Mouse (Mus musculus) adrenal gland, postnatal 14 days (tissue): ENCODE measurements at regions not wholly inside any gene's neighbourhood (a gene's known extent, or its start where the extent isn't known, plus 50 kb on each side); places are given as distances from the start of the nearest gene placed in this dataset.

Experiments
- DNase-seq: peaks from one replicate; pipeline ENCODE4 v3.0.0; 2021; ENCODE audit warnings: mixed read lengths

DNA sequence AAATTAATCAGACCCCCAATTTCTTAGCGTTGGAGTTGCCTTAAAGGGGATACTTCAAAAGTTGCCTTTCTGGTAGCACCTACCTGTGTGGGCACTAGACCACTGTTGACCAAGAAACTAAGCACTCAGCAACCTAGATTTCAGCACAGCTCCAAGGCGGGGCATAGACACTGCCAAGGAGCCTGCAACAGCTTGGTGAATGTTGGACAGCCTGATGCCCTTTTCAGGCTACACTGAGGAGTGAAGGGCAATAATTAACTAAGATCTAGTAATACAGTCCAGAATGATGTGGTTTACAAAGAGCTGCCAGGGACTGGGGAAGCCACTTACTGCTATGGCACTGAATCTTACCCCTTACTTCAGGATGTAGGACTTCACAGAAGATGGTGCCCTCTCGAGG lies 304.9 kb downstream of the Satb1 start:
- DNase-seq, result no peak

DNA sequence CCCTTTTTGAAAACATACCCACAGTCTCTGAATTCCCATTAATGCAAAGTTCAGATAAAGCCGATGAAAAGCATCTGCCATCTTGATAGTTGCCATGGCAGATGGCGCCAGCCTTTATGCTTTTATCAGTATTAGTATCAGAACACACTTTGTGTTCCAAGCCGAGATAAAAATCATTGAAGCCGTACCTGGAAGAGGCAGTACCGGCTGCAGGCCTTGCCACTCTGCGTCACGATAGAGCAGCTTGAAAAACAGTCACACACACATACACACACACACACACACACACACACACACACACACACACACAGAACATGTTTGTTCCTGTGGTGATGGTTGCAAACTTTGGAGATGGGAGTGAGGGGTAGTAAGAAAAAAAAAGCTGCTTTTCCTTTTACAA lies 306.2 kb downstream of the Satb1 start:
- DNase-seq, result no peak

DNA sequence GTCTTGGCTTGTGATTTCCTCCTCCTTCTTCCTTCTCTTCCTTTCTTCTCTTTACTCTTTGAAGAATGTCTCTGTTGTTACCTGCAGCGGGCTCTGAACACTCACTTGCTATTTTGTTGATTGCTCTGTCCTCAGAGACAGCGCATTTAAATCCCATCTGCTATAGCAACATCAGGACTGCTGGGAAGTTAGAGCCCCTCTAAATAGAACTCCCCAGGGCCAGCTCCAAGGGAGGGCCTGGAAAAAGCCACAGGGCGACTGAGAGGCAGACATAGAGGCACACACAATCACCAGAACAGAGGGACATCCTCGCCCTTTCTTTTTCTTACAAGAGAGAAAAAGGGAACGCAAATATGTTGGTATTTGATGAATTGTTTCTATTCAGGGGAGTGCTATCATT lies 306.6 kb downstream of the Satb1 start:
- DNase-seq, result no peak

DNA sequence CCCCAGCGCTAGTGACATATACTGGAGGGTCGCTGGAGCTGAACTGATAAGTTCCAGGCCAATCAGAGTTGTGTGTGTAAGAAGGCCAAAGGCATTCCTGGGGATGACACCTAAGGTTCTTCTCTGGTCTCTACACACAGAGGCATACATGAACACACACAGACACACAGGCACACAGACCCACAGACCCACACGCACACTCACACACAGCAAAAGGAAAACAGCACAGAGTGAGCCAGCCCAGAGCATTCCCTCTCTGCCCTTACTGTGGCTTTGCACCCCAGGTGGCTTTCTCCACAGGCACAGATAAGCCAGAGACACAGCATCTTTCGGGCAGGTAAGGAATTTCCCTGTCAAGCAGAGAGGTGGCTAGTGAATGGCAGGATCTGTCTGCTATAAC lies 307.1 kb downstream of the Satb1 start:
- no peak for DNase-seq

DNA sequence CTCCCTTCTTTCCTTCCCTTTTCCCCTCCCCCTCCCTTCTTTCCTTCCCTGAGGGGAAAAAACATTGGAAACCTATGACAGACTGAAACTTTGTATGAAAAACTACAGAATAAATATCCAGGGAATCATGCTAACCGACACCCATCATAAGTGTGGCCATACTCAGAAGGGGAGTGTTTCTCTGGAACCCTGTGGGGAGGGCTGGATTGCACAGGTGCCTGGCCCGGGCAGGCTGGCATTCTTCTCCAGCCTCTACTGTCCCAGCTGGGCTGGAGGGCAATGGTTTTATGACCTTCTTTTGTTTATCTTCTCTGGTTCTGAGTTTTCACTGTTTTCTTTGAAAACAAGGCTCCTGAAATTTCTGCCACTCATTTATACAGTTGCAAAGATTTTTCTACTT lies 307.9 kb downstream of the Satb1 start:
- DNase-seq, result no peak

DNA sequence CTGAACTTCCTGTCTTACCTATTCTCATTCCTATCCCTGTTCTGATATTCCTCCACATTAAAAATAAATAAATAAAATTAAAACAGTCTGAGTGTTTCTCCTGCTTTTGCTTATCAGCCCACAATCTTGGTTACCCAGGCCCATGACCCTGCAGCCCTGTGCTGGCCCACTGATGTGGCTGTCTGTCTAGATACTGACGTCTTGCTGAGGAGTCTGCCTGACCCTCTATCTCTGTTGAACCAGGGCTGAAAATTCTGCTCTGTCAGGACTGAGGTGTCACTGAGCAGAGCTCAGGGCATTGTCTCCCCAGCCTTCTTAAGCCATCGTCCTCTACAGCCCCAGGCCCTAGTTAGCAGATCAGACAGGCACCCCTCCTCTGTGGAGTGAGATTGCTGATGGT lies 321.2 kb downstream of the Satb1 start:
- DNase-seq, result no peak

DNA sequence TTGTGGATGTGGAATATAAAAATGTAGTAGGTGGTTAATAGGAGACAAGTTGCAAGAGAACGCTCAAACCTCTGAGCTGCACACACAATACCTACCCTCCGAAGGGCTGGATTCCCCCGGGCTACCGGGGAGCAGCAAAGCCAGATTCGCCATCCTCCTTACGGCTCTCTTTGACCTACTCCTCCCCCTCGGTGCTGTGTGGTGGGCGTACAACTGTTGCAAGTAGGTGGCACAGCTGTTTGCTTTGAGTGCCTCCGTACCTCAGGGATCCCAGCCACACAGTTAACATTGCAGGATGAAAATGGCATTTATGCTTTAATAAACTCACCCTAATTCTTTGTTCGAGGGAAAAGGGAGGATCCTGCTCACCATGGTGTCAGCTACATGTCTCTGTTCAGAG lies 321.6 kb upstream of the Tbc1d5 start:
- DNase-seq, result no peak

DNA sequence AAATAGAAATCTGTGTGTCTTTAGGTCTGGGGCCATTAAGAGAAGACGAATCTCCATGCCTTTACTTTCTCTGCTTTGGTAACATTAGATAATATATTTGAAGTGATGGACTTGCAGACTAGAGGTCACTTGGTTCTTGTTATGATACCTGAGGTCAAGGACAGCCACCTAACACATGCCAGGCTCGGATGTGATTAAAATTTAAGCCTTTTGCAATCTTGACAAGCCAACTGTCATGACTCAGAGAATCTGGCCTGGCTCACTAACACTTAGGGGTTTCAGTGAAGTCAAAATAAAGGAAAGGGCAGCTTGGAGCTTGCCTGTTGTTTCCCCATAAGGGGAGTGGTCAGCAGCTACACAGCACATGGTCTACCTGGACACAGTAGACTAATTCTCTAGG lies 320.4 kb upstream of the Tbc1d5 start:
- DNase-seq, result peak; percentile 4

DNA sequence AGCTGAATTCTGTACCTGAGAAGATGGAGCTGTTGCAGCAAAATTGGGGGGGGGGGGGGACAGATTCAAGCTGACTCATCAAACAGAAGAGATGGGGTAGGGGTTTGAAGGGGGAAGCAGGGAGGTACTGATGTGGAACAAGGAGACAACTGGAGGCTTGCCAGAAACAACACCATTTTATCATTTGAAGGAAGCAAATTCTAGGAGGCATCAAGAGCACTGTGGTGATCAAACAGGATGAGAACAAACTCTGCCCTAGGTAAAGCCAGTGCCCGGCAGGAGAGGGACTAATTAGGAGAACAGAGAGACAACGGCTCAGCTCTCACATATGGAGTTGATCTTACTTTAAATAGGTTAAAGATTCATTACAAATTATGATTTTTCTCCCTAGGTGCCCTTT lies 315.9 kb upstream of the Tbc1d5 start:
- DNase-seq, result no peak

DNA sequence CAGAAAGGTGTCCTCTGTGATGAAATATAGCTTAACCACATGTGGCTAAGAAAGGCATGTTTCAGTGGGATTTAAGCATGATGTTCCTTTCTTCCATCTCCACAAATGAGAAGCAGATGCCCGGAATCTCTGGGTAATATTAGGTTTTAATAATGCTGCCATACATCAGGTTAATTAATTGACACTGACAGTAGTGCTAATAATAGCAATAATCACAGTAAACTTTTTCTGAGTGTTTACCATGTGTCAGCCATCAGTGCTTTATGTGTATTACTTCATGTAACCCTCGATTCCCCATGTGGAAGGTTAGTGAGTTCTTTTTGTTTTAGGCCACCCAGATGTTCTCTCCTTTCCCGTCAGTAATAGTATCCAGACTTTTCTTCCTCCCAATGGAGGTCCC lies 310.2 kb upstream of the Tbc1d5 start:
- no peak for DNase-seq

DNA sequence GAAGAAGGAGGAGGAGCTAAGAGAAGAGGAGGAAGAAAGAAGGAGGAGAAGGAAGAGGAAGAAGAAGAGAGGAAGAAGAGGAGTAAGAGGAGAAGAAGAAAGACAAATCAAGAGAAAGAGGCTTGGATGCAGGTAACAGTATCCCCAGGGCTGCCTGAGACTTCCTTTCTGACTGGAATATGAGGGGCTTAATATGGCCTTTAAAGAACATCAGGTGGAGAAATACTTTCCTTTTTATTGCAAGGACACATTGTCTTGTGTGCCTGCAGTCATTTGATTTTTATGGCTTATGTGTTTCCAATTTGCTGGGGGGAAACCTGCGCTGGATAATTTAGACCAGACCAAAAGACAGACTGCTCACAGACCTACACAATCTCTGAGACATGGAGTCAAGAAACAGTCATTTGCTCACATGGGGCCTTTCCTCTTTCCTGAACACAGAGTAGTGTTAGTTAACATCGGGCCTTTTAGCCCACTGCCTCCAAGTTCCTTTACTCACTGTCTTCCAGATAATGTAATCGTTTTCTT lies 308.8 kb upstream of the Tbc1d5 start:
- no peak for DNase-seq

DNA sequence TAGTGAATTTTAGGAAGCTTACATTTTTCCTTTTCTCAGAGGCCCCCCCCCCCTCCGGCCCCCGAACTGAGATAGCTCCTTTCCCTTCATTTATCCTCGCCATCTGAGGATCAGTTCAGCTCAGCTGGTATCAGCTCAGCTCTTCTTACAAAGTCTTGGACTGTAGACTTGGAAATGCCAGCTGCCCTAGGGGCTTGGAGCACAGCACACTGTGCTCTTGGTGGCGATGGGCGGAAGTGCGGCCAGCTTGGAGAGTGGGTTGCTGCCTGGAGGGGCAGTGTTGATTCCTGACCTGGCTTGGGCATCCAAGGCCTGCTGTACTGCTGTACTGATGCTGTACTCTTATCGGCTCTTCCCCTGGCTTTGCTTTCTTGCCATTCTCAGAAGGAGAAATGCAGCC lies 298.7 kb upstream of the Tbc1d5 start:
- DNase-seq, result no peak

DNA sequence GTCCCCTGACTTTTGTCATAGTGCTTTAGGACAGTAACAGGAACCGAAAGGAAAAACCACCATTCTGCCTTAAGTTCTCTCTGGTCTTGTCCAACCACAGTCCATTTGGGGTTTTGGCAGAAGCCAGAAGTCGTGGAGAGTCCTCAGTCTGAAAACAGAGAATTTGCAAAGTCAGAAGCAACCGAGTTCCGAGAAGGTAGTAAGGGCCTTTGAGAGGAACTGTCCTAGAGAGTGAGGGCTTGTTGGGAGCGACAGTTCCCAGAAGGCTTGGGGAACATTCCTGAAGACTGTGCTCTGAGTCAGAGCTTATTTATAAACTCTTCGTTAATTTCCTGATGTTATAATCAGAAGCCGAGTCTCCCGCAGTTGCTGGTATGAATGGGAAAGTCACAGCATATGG lies 298.3 kb upstream of the Tbc1d5 start:
- no peak for DNase-seq

DNA sequence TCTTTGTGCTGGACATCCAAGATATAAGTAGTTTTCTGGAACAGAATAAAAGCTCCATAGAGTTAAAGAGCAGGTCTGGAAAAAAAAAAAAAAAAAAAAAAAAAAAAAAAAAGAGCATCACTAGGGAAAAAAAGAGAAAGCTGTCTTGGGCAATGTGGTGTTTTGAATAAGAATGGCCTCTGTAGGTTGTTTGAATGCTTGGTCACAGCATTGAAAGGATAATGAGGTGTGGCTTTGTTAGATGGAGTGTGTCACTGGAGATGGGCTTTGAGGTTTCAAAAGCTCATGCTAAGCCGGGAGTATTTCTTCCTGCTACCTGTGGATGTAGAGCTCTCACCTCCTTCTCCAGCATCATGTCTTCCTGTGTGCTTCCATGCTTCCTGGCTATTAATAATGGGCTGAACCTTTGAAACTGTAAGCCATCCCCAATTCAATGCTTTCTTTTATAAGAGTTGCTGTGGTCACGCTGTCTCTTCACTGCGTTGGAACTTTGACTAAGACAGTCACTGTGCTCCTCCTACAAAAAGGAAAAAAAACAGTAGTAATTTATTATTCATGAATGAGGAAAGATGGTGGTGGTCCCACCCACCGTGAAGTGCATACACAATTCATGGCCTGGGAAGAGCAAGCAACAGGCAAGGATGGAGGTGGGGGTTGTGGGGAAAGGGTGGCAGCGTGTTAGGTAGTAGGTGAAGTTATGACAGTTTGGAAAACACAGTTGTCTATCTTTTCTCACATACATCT lies 283.2 kb upstream of the Tbc1d5 start:
- DNase-seq, result no peak

DNA sequence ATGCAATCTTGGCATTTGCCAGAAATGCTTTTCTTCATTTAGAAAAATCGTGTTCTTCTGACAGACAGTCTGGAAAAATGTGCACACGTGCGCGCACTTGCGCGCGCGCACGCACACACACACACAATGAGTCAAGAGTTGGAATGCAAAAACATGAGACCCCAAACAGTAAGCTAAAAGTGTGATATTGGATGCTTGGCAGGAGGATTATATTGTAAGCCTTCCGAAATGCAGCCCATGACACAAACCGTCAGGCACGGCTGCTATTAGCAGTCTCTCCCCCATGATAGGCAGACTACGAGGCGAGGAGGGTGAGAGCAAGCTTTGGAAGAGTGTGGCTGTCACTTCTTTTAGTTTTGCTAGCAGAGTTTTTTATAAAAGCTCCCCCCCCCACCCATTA lies 282.1 kb upstream of the Tbc1d5 start:
- DNase-seq, result no peak

DNA sequence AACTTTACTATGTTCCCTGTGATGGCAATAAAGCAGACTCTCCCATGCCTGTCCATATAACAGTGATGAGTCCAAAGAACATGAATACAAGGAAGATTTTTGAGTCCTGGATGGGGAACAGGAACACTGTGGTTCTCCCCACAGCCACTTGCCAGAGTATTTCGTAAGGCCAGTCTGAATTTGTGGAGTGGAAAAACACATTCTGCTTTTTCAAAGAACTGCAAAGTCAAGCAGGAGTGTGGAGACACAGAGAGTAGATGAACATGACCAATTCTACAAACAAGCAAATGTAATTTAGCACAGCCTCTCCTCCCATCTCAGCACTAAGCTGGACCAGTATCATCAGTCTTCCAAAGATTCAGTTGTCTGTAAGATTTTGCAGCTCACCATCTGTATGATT lies 280.0 kb upstream of the Tbc1d5 start:
- no peak for DNase-seq

DNA sequence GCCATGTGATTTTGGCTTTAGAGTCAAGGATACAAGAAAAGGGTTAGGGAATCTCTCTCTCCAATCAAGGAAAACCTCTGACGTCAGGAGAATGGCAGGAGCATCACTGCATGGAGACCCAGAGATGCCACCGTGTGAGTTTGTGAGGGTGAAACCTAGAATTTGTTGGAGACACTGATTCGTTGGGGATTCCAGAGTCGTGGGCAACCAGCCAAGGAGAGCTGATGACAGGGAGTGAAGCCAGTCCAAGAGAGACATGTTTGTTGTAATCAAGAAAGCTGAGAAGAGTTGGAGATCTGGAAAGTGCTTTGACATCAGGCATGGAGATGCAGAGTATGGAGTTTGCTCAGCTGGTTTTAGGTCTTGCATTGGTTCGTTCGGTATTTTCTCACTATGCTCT lies 236.6 kb upstream of the Tbc1d5 start:
- peak; percentile 9 for DNase-seq

DNA sequence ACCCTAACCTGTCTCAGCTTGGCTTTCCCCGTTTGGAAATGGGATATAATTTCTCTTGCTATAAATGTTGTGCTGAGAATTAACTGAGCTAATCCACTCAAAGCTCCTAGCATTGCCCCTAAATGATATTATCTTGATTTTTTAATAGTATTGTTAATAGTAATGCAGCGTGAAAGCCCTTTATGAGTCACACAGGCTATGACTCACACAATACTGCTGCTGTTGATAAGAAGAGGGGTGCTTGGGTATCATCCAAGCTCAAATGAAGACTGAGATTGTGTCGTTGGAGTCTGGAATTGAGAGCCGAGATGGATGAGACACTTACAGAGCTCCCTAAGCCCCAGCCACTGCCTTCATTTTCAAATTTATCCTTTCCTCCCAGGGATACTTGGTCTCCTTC lies 235.2 kb upstream of the Tbc1d5 start:
- DNase-seq, result no peak

DNA sequence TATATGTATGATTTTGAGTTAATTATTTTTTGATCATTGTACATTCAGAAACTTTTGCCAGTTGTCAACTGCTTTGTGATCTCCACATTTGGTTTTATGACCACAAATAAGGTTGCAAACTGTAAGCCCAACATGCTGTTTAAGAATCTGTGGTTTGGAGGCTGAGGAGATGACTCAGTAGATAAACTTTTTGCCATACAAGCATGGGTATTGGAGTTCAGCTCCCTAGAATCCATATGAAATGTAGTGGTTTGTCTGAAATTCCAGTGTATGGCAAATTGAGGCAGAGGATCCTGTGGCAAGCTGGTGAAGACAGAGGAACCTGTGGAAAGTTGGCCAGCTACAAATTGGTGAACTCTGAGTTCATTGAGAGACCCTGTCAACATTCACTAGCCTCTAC lies 234.6 kb upstream of the Tbc1d5 start:
- DNase-seq, result no peak

DNA sequence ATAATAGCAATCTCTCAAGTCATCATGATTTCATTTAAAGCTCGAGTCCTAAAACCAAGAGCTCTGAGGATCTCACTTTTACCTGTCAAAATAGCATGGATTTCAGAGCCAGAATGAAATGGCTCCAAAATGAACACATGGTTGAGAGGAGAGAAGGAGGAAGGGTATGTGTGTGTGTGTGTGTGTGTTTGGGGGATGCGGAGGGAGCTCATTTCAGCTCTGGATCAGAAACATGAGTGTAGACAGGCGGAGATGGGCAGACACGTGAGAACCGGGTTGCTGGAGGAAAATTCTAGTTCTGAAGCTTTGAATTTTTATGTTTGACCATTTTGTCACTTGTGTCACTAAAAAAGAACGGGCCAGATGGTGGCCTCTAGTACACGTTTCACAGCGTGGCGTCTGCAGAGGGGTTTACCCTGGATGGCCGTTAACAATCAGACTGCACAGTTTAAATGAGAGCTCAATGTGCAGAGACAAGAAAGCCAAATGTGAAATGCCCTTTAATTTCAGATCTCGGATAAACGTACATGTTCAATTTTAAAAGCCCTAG lies 232.5 kb upstream of the Tbc1d5 start:
- DNase-seq, result no peak

DNA sequence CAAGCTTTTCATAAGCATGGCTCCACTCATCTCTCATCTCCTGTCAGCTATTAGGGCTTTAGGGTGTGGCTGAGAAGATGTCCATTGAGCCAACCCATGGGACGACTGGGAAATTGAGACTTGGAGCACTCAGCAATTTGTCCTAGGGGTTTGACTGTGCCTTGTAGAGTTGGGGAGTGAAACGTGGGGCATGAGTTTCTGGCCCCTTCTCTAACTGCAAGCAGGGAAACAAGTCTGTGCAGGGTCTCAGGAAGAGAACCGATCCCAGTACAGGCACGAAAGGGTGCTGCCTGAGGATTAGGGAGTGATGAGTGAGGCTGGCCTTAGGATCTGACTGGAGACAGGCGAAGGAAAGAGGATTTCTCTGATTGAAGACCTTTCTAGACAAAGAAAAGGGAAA lies 229.7 kb upstream of the Tbc1d5 start:
- no peak for DNase-seq

DNA sequence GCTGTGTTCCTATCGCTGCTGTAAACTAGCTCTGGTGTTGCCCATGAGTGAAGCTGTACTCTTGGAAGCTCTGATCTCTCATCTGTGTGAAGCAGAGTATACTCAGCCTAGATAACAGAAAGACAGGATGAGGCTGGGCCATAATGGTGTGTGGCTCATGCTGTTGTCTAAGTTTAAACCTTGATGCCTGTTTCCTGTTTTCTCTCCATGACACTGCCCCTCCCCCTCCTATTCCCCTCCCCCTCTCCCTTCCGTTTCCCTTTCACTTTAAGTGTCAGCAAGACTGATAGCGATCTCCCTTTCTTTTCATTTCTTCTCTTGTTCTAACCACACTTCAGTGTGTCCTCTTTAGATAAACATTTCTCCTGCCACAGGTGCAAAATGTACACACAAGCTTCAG lies 229.2 kb upstream of the Tbc1d5 start:
- no peak for DNase-seq

DNA sequence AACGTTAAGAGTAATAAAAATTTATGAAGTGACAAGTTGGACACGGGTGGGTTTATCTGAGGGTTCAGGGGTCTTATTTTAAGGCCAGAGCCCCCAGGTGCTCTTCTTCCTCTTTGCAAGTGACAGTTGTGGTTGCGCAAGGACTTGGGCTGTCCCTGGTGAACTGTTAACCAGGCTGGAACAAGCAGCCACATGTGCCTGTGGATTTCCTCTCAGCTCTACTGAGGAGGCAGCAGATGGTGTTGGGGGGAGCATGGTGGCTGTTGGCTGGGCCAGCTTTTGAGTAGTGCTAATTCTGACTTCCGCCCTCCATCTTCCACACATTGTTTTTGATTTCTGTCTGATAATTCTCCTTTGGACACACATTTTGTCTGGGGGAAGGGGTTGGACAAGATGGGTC lies 227.9 kb upstream of the Tbc1d5 start:
- no peak for DNase-seq

DNA sequence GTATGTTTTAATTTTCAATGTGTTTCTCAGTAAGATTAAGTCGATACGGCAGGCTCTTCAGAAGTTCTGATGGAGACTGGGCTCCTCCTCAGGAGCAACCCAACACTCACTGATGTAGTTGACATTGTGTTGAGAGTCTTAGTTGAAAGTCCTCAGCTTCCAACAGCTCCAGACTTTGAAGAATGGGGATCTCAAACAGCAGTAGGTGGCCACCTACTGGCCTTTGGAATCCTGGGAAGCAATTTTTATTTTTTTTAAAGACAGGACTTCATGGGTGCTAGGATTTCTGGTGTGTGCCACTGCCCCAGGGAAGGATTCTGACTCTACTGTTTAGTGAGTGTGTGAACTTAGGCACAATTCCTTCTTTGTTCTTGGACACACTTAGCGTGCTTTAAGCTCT lies 225.9 kb upstream of the Tbc1d5 start:
- no peak for DNase-seq

DNA sequence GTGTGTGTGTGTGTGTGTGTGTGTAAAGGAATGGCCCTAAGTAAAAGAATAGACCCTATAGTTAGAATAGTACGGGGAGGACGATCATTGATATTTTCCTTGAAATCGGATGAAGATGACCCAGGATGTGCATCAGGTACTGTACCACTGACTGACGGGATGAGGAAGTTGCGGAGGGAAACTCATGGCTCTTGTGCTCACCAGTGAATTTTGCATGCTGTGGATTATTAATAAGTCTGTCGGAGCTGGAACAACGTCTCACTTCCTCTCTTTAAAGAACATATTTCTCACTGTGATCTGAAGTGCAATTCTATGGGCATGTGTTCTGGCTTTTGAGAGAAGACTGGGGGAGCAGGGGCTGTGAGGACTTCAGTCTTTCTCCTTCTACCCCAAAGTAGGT lies 218.8 kb upstream of the Tbc1d5 start:
- DNase-seq, result no peak
